Mouse (Mus musculus): ENCODE results near the gene Rtn4.

GRCm38 (mm10) chr11:29786583-29787219 is 94.0 kb downstream of the Rtn4 start:
- 0 out of 2 replicates have a peak, but pooled peaks have one; percentile 26 for TF ChIP-seq EP300 (IDR thresholded peaks at IDR 0.05; ENCODE audit: low read depth)
- TF ChIP-seq CTCF (IDR thresholded peaks at IDR 0.05; ENCODE audit: low read depth): no peak
